Mouse (Mus musculus) heart, adult 2 months (tissue): ENCODE measurements around the gene Ggact.

Experiments used
- CTCF ChIP-seq: fragments of 200-600 bp; IDR thresholded peaks from 2 replicates; pipeline ENCODE4 v1.8.1; 2022; ENCODE audit warnings: antibody characterized with exemption, mild to moderate bottlenecking, moderate library complexity
- EP300 ChIP-seq: fragments of 200-500 bp; IDR thresholded peaks from 2 replicates; pipeline ENCODE4 v1.6.1; 2011; ENCODE audit warnings: low read depth, low read length, control low read depth; ENCODE audit not compliant: insufficient read depth
- POLR2A ChIP-seq: fragments of 200-500 bp; IDR thresholded peaks from 2 replicates; pipeline ENCODE4 v1.6.1; 2011; ENCODE audit warnings: mild to moderate bottlenecking, low read depth, low read length, control low read depth; ENCODE audit not compliant: insufficient read depth

DNA sequence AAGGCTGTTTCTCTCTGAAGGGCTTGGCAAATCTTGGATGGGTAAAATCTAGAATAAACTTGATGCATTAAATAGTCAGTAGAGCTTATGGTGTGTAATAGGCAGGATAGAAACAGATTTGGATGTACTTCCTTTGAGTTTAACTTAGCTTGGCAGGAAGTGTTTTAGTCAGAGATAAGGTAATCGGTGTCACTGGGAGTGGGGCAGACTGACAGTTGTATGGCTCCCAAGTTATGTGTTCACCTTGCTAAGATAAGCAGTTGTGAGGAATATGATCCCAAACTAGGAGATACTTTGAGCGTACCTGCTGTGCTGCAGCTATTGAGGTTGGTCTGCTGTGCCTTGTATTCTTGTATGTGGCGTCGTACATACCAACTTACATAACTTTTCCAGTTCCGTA lies 147.1 kb downstream of the Ggact start:
- no peak for TF ChIP-seq EP300
- no peak for TF ChIP-seq POLR2A
- no peak for TF ChIP-seq CTCF
